18 mouse cellular contexts compared by ENCODE assay signal in genomic region chr12:103770597-103770996, GRCm38 (mm10). TPM values are rescaled to one million over a fixed set of nuclear protein-coding genes. Genes with fewer than 3 reads are reported as not detected.
DNase-seq lines count a peak whose midpoint lies in the region; ATAC-seq and TF ChIP-seq lines count a peak whose summit lies in the region.
"Not testable (repeated sequence)": the region's sequence is repeated elsewhere in the genome, so short reads cannot be mapped to it uniquely, and the experiment has no call there.
"Had no signal": no experiment of that assay in that cellular context is flagged by ENCODE, and none has a peak within 500 bp of the region (broad histone marks: within the 10 kb centered on the region; RNA-seq: fewer than 3 reads in every experiment).

No protein-coding gene starts in this region.

- not testable (repeated sequence) for H3K27me3 ChIP-seq in liver, postnatal 0 days (ENCODE audit: insufficient read depth, low read length)

- not testable (repeated sequence) for H3K4me3 ChIP-seq in brown adipose tissue, adult 24 weeks (ENCODE audit: insufficient read depth, low read depth, low read length)
- 0 out of 2 replicates have a peak overlapping the region, but pooled peaks have one; percentile 8 for H3K4me3 ChIP-seq in liver, postnatal 0 days (ENCODE audit: low read depth, low read length)

- not testable (repeated sequence) for ATAC-seq in liver, postnatal 0 days

- not testable (repeated sequence) for H3K4me1 ChIP-seq in brown adipose tissue, adult 24 weeks (ENCODE audit: control insufficient read depth, insufficient read depth, insufficient read length, low read length); liver, postnatal 0 days (ENCODE audit: insufficient read depth)

- not testable (repeated sequence) for H3K36me3 ChIP-seq in liver, postnatal 0 days (replicated peaks; ENCODE audit: insufficient read depth, low read length)

- not testable (repeated sequence) for H3K9ac ChIP-seq in liver, postnatal 0 days (replicated peaks)

- DNase-seq in adrenal gland, postnatal 10 days: peak; percentile 14
- peak; percentile 15 for DNase-seq in kidney, adult 11 months
- peak; percentile 22 for DNase-seq in kidney, adult 9 months
- DNase-seq in liver, postnatal 0 days: not testable (repeated sequence)
- peak; percentile 54 for DNase-seq in yolk sac, embryonic 10.5 days (ENCODE audit: low spot score)

- peak overlapping the region; percentile 40; the same call in 1 of the 2 replicates for H3K4me2 ChIP-seq in liver, postnatal 0 days (ENCODE audit: low read depth, low read length)

- peak overlapping the region; percentile 13; the same call in 1 of the 2 replicates for H3K27ac ChIP-seq in brown adipose tissue, adult 24 weeks (replicated peaks; ENCODE audit: low read depth, low read length)
- peak overlapping the region; percentile 77 for H3K27ac ChIP-seq in liver, postnatal 0 days (ENCODE audit: low read depth)

- 54% methylated on average over 1 of the region's 1 CpGs for WGBS in liver, postnatal 0 days (ENCODE audit: insufficient replicate concordance)

- TF ChIP-seq CTCF in liver, postnatal 0 days (IDR thresholded peaks at IDR 0.05; ENCODE audit: low read depth): not testable (repeated sequence)

- not testable (repeated sequence) for TF ChIP-seq EP300 in liver, postnatal 0 days (IDR thresholded peaks at IDR 0.05; ENCODE audit: low read depth)

- H3K9me3 ChIP-seq in liver, postnatal 0 days (ENCODE audit: low read length): not testable (repeated sequence)

RNA-seq across cellular contexts. Expression of gene Serpina1d, which starts 2.8 kb away (rescaled TPM):
- 100 to 1,000 TPM; 308 to 732 TPM for total RNA-seq in adrenal gland, postnatal 10 days (2021)
- polyA plus RNA-seq in brown adipose tissue, adult 24 weeks (2012; ENCODE audit: insufficient read depth, insufficient read length, missing spikeins): 5.8 TPM in 1 of 2 replicates, not detected in the other
- polyA plus RNA-seq in liver, postnatal 0 days (2015; fragmentation: Nextera tagmentation; extraction: Ambion mirVana): 2,720 and 2,731 TPM in 2 replicates
- total RNA-seq: common myeloid progenitor, adult 5-6 weeks; ES-E14; MEL had no signal
- polyA plus RNA-seq: embryonic facial prominence, embryonic 11.5 days; embryonic facial prominence, embryonic 13.5 days; embryonic facial prominence, embryonic 15.5 days; erythroblast, embryonic 14.5 days; forebrain, embryonic 10.5 days; forebrain, embryonic 12.5 days; forebrain, embryonic 14.5 days; forebrain, embryonic 16.5 days had no signal

RNA-seq across cellular contexts. Expression of gene Serpina1b, which starts 59.6 kb away (rescaled TPM):
- 1,000 to 10,000 TPM in 1 of 2 experiments, 100 to 1,000 TPM in 1; 691 to 1,677 TPM for total RNA-seq in adrenal gland, postnatal 10 days (2021)
- polyA plus RNA-seq in brown adipose tissue, adult 24 weeks (2012; ENCODE audit: insufficient read depth, insufficient read length, missing spikeins): 1.0 and 5.0 TPM in 2 replicates
- 3,088 and 3,105 TPM in 2 replicates for polyA plus RNA-seq in liver, postnatal 0 days (2015; fragmentation: Nextera tagmentation; extraction: Ambion mirVana)
- total RNA-seq: common myeloid progenitor, adult 5-6 weeks; ES-E14; MEL had no signal
- polyA plus RNA-seq: C2C12; embryonic facial prominence, embryonic 13.5 days; erythroblast, embryonic 14.5 days; forebrain, embryonic 12.5 days; forebrain, embryonic 14.5 days had no signal

Comparison
In these comparisons a context has a peak if more than half of its experiments do, and no peak if none do; other contexts are left out.
1. RNA of gene Serpina1d, which starts 2.8 kb away (polyA plus RNA-seq): 2,720 to 2,731 TPM in liver, postnatal 0 days; 5.8 TPM in brown adipose tissue, adult 24 weeks; every median in the first group is over 100 times any median in the second.
2. RNA of gene Serpina1b, which starts 59.6 kb away (polyA plus RNA-seq): 3,088 to 3,105 TPM in liver, postnatal 0 days; 1.0 to 5.0 TPM in brown adipose tissue, adult 24 weeks; every median in the first group is over 100 times any median in the second.